Mouse (Mus musculus) olfactory bulb, adult 2 months (tissue): ENCODE results near the gene Supt7l. TPM values are rescaled to one million over a fixed set of nuclear protein-coding genes. Genes with fewer than 3 reads are reported as not detected.

Experiments
- H3K27ac ChIP-seq: fragments of 200-500 bp; 2 replicates; pipeline ENCODE4 v1.5.1; 2012; ENCODE audit warnings: low read depth, low read length; ENCODE audit not compliant: insufficient read depth
- H3K4me1 ChIP-seq: fragments of 200-500 bp; 2 replicates; pipeline ENCODE4 v1.6.1; 2012; ENCODE audit warnings: low read length; ENCODE audit not compliant: control insufficient read depth, insufficient read depth
- H3K4me3 ChIP-seq: fragments of 200-500 bp; 2 replicates; pipeline ENCODE4 v1.5.1; 2012; ENCODE audit warnings: mild to moderate bottlenecking, low read depth, low read length, moderate library complexity; ENCODE audit not compliant: insufficient read depth
- CTCF ChIP-seq: fragments of 200-500 bp; IDR thresholded peaks from 2 replicates; pipeline ENCODE4 v1.5.1; 2012; ENCODE audit warnings: low read depth, mild to moderate bottlenecking, low read length, moderate library complexity; ENCODE audit not compliant: insufficient read depth
- POLR2A ChIP-seq: fragments of 200-500 bp; IDR thresholded peaks from 2 replicates; pipeline ENCODE4 v1.6.1; 2012; ENCODE audit warnings: mild to moderate bottlenecking, low read depth, low read length, moderate library complexity; ENCODE audit not compliant: insufficient read depth
- WGBS: fragments of 180-500 bp; shearing (Covaris S2); methylation state at CpG from one replicate; pipeline ENCODE4 v1.1.7; 2018; 5-methylcytosine and 5-hydroxymethylcytosine counted together
- polyA plus RNA-seq: library from polyadenylated mRNA; stranded (reverse); fragments of >200 nt; gene quantifications from 2 replicates; pipeline ENCODE4 v1.2.4, GENCODE M21; 2012; ENCODE audit warnings: low replicate concordance; ENCODE audit not compliant: missing spikeins, insufficient read depth, insufficient read length

Supt7l gene
- polyA plus RNA-seq, 1 experiment, result not detected

DNA sequence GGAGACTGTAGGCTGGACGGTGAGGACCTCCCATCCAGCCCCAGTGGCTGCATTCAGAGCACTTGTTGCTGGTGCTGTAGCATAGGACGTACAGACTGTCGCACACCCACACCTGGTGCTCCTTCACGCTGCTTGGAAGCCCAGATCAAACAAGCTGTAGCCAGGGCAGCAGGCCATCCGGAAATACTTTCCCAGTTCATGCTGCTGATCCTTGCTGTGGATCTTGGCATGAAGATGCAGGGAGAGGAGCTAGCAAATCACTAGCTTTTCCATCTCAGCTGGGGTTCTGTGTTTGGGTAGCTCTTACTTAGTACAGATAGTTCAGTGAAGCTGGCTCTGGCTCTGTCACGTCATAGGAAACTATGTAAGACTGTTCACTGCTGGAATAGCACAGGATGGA is 57.9 kb downstream of the Supt7l start:
- no peak overlapping the region for H3K27ac ChIP-seq
- WGBS, result 93% methylated on average over 6 of the region's 6 CpGs
- no peak for TF ChIP-seq POLR2A
- TF ChIP-seq CTCF, result no peak
- no peak overlapping the region for H3K4me3 ChIP-seq
- H3K4me1 ChIP-seq, result no peaks in the 10 kb centered on the region

GRCm38 (mm10) chr5:31467798-31468197 is 59.8 kb downstream of the Supt7l start:
- Histone ChIP-seq H3K4me3 (no peak overlapping the region), H3K27ac (no peak overlapping the region), H3K4me1 (no peaks in the 10 kb centered on the region)
- TF ChIP-seq POLR2A, result no peak
- TF ChIP-seq CTCF, result no peak
- 91% methylated on average over 3 of the region's 3 CpGs for WGBS

Other genes with a start within 250 kb of the Supt7l start
- not detected in 2 replicates for gene Ift172, start 236.7 kb downstream of the Supt7l start, polyA plus RNA-seq
- gene Fndc4, start 231.7 kb downstream of the Supt7l start, polyA plus RNA-seq, result not detected in 2 replicates
- gene Gckr, start 230.4 kb downstream of the Supt7l start, polyA plus RNA-seq, result not detected in 2 replicates
- not detected in 2 replicates for gene Zfp512, start 75.4 kb downstream of the Supt7l start, polyA plus RNA-seq
- gene 4930548H24Rik, start 42.1 kb downstream of the Supt7l start, polyA plus RNA-seq, result not detected in 2 replicates
- not detected in 2 replicates for gene Gpn1, start 33.1 kb downstream of the Supt7l start, polyA plus RNA-seq
- not detected in 2 replicates for gene Slc4a1ap, start 812 bp downstream of the Supt7l start, polyA plus RNA-seq
- gene Mrpl33, start 69.1 kb upstream of the Supt7l start, polyA plus RNA-seq, result not detected in 2 replicates
- gene Rbks, start 169.8 kb upstream of the Supt7l start, polyA plus RNA-seq, result not detected in 2 replicates
- not detected in 2 replicates for gene Babam2, start 169.9 kb upstream of the Supt7l start, polyA plus RNA-seq